Comparison of ENCODE assay signal across 14 mouse cellular contexts in genomic region chr12:110508680-110509079, GRCm38 (mm10).
DNase-seq lines count a peak whose midpoint lies in the region; ATAC-seq lines count a peak whose summit lies in the region.
"Had no signal": no experiment of that assay in that cellular context is flagged by ENCODE, and none has a peak within 500 bp of the region (broad histone marks: within the 10 kb centered on the region; RNA-seq: fewer than 3 reads in every experiment).

No protein-coding gene starts in this region.

- no peak for ATAC-seq in hindbrain, embryonic 13.5 days (ENCODE audit: low FRiP score)
- ATAC-seq in embryonic facial prominence, embryonic 13.5 days (ENCODE audit: insufficient number of reproducible peaks, insufficient read depth, low FRiP score, low TSS enrichment, low read depth), result no peak

- H3K4me2 ChIP-seq in hindbrain, embryonic 13.5 days, result no peak overlapping the region
- no peak overlapping the region for H3K4me2 ChIP-seq in embryonic facial prominence, embryonic 13.5 days
- H3K4me2 ChIP-seq: liver, embryonic 11.5 days; lung, embryonic 15.5 days had no signal

- H3K27ac ChIP-seq in hindbrain, embryonic 10.5 days, result peak overlapping the region; percentile 23; the same call in 1 of the 2 replicates
- no peak overlapping the region for H3K27ac ChIP-seq in hindbrain, embryonic 13.5 days
- peak overlapping the region; percentile 28; the same call in 1 of the 2 replicates for H3K27ac ChIP-seq in embryonic facial prominence, embryonic 13.5 days

- intact Hi-C loops in left cerebral cortex, postnatal 4 days (cut with DNase I), result no loop called here
- intact Hi-C loops in left cerebral cortex, postnatal 25 days (cut with DNase I), result no loop called here

- WGBS in hindbrain, embryonic 10.5 days, result 75% methylated on average over 5 of the region's 5 CpGs
- WGBS in hindbrain, embryonic 13.5 days, result 76% methylated on average over 5 of the region's 5 CpGs
- 45% methylated on average over 5 of the region's 5 CpGs for WGBS in embryonic facial prominence, embryonic 13.5 days

- no peaks in the 10 kb centered on the region for H3K9me3 ChIP-seq in hindbrain, embryonic 10.5 days
- no peaks in the 10 kb centered on the region for H3K9me3 ChIP-seq in hindbrain, embryonic 13.5 days
- no peaks in the 10 kb centered on the region for H3K9me3 ChIP-seq in embryonic facial prominence, embryonic 13.5 days
- H3K9me3 ChIP-seq: lung, embryonic 15.5 days had no signal

- DNase-seq in hindbrain, embryonic 10.5 days (ENCODE audit: low spot score), result no peak
- DNase-seq in left cerebral cortex, postnatal 4 days, result peak; percentile 36
- no peak for DNase-seq in left cerebral cortex, postnatal 25 days (ENCODE audit: low spot score in 2 of 2)
- peak; percentile 37 for DNase-seq in MN1 (ENCODE audit: low spot score)
- DNase-seq in adrenal gland, adult (ENCODE audit: inconsistent age in 2 of 2, low spot score in 1 of 2), result no peak
- DNase-seq: adrenal gland, postnatal 36 days; cerebellum, postnatal 25 days; heart, postnatal 10 days; retina, postnatal 1 day had no signal

- H3K36me3 ChIP-seq in hindbrain, embryonic 10.5 days, result peaks cover 11% of the 10 kb centered on the region; the same call in 1 of the 2 replicates
- no peaks in the 10 kb centered on the region for H3K36me3 ChIP-seq in hindbrain, embryonic 13.5 days
- H3K36me3 ChIP-seq in embryonic facial prominence, embryonic 13.5 days, result peaks cover 8% of the 10 kb centered on the region
- H3K36me3 ChIP-seq: lung, embryonic 15.5 days had no signal

- peaks cover 64% of the 10 kb centered on the region for H3K4me1 ChIP-seq in hindbrain, embryonic 10.5 days (replicated peaks)
- H3K4me1 ChIP-seq in hindbrain, embryonic 13.5 days (replicated peaks), result peaks cover 77% of the 10 kb centered on the region
- peaks cover 80% of the 10 kb centered on the region for H3K4me1 ChIP-seq in embryonic facial prominence, embryonic 13.5 days

- no peaks in the 10 kb centered on the region for H3K27me3 ChIP-seq in hindbrain, embryonic 10.5 days (ENCODE audit: insufficient read depth, poor library complexity, severe bottlenecking)
- no peaks in the 10 kb centered on the region for H3K27me3 ChIP-seq in hindbrain, embryonic 13.5 days
- no peaks in the 10 kb centered on the region for H3K27me3 ChIP-seq in embryonic facial prominence, embryonic 13.5 days
- H3K27me3 ChIP-seq: CH12.LX; lung, embryonic 15.5 days had no signal

- no peak overlapping the region for H3K4me3 ChIP-seq in hindbrain, embryonic 10.5 days
- no peak overlapping the region for H3K4me3 ChIP-seq in hindbrain, embryonic 13.5 days
- H3K4me3 ChIP-seq in embryonic facial prominence, embryonic 13.5 days, result no peak overlapping the region
- H3K4me3 ChIP-seq: lung, embryonic 15.5 days had no signal

- no peak overlapping the region for H3K9ac ChIP-seq in hindbrain, embryonic 13.5 days
- no peak overlapping the region for H3K9ac ChIP-seq in embryonic facial prominence, embryonic 13.5 days
- H3K9ac ChIP-seq: lung, embryonic 15.5 days had no signal

Comparison
In these comparisons a context has a peak if more than half of its experiments do, and no peak if none do; other contexts are left out.
1. DNase-seq: peak in left cerebral cortex, postnatal 4 days (single experiment) and MN1 (single experiment); none in hindbrain, embryonic 10.5 days (single experiment), left cerebral cortex, postnatal 25 days (0 of 2) and adrenal gland, adult (0 of 2).